14 mouse cellular contexts compared by ENCODE assay signal in genomic region chr19:43598741-43599660, GRCm38 (mm10). TPM values are rescaled to one million over a fixed set of nuclear protein-coding genes. Genes with fewer than 3 reads are reported as not detected.
A peak's percentile ranks its signal among the peaks of the same experiment; 100 is the strongest.
DNase-seq lines count a peak whose midpoint lies in the region; ATAC-seq lines count a peak whose summit lies in the region.
"Had no signal": no experiment of that assay in that cellular context is flagged by ENCODE, and none has a peak within 500 bp of the region (broad histone marks: within the 10 kb centered on the region; RNA-seq: fewer than 3 reads in every experiment).

No protein-coding gene starts in this region.

- peaks cover 94% of the 10 kb centered on the region for H3K27me3 ChIP-seq in heart, embryonic 11.5 days (ENCODE audit: control insufficient read depth, insufficient read depth, low read length)
- H3K27me3 ChIP-seq in neural tube, embryonic 15.5 days (replicated peaks), result peaks cover 96% of the 10 kb centered on the region
- peaks cover 100% of the 10 kb centered on the region for H3K27me3 ChIP-seq in limb, embryonic 13.5 days
- H3K27me3 ChIP-seq in stomach, embryonic 16.5 days (ENCODE audit: control insufficient read depth, insufficient read depth, low read length), result peaks cover 89% of the 10 kb centered on the region

- peak overlapping the region; percentile 25; the same call in 1 of the 2 replicates for H3K4me2 ChIP-seq in heart, embryonic 11.5 days
- no peak overlapping the region for H3K4me2 ChIP-seq in neural tube, embryonic 15.5 days
- H3K4me2 ChIP-seq in limb, embryonic 13.5 days (replicated peaks), result 0 out of 2 replicates have a peak overlapping the region, but pooled peaks have one; percentile 23
- peak overlapping the region; percentile 22; the same call in 1 of the 2 replicates for H3K4me2 ChIP-seq in stomach, embryonic 16.5 days (ENCODE audit: low read depth, low read length)

- no peak for DNase-seq in heart, postnatal 14 days
- peak; percentile 55 for DNase-seq in neural tube, embryonic 10.5 days (ENCODE audit: extremely low spot score, low spot score)
- no peak for DNase-seq in right cerebral cortex, postnatal 4 days
- DNase-seq in thymus, postnatal 0 days (ENCODE audit: low spot score), result no peak
- DNase-seq: adrenal gland, adult 8-10 months; gastrocnemius, postnatal 10 days; lung, postnatal 14 days had no signal

- H3K9ac ChIP-seq in heart, embryonic 11.5 days (ENCODE audit: low read depth, low read length), result no peak overlapping the region
- H3K9ac ChIP-seq in neural tube, embryonic 15.5 days (replicated peaks), result no peak overlapping the region
- no peak overlapping the region for H3K9ac ChIP-seq in limb, embryonic 13.5 days
- no peak overlapping the region for H3K9ac ChIP-seq in stomach, embryonic 16.5 days (ENCODE audit: low read length)

- H3K4me1 ChIP-seq in heart, embryonic 11.5 days (ENCODE audit: control insufficient read depth, insufficient read depth, low read length), result peaks cover 3% of the 10 kb centered on the region; the same call in 1 of the 2 replicates
- peaks cover 11% of the 10 kb centered on the region; the same call in 1 of the 2 replicates for H3K4me1 ChIP-seq in neural tube, embryonic 15.5 days
- peaks cover 14% of the 10 kb centered on the region for H3K4me1 ChIP-seq in limb, embryonic 13.5 days
- no peaks in the 10 kb centered on the region for H3K4me1 ChIP-seq in stomach, embryonic 16.5 days (ENCODE audit: control insufficient read depth, insufficient read depth, low read length)

- H3K4me3 ChIP-seq in heart, embryonic 11.5 days (ENCODE audit: low read depth, low read length), result no peak overlapping the region
- H3K4me3 ChIP-seq in neural tube, embryonic 15.5 days (replicated peaks), result no peak overlapping the region
- H3K4me3 ChIP-seq in limb, embryonic 13.5 days, result no peak overlapping the region
- no peak overlapping the region for H3K4me3 ChIP-seq in stomach, embryonic 16.5 days (replicated peaks; ENCODE audit: low read length)

- no peaks in the 10 kb centered on the region for H3K9me3 ChIP-seq in heart, embryonic 11.5 days (replicated peaks; ENCODE audit: control insufficient read depth, low read length)
- H3K9me3 ChIP-seq in neural tube, embryonic 15.5 days (replicated peaks), result no peaks in the 10 kb centered on the region
- 0 out of 2 replicates have a peak, but pooled peaks cover 3% of the 10 kb centered on the region for H3K9me3 ChIP-seq in limb, embryonic 13.5 days
- no peaks in the 10 kb centered on the region for H3K9me3 ChIP-seq in stomach, embryonic 16.5 days (replicated peaks; ENCODE audit: control insufficient read depth, low read length)

- no peak for ATAC-seq in heart, embryonic 11.5 days (replicated peaks; ENCODE audit: insufficient number of reproducible peaks, low FRiP score, low TSS enrichment)
- ATAC-seq in neural tube, embryonic 15.5 days (ENCODE audit: low FRiP score), result no peak
- ATAC-seq in limb, embryonic 13.5 days (ENCODE audit: low FRiP score, low read depth), result no peak
- ATAC-seq in stomach, embryonic 16.5 days (ENCODE audit: insufficient read depth, low FRiP score), result no peak
- ATAC-seq: forebrain, embryonic 14.5 days had no signal

- H3K27ac ChIP-seq in heart, embryonic 11.5 days (ENCODE audit: low read depth, low read length), result no peak overlapping the region
- H3K27ac ChIP-seq in neural tube, embryonic 15.5 days (replicated peaks), result no peak overlapping the region
- H3K27ac ChIP-seq in limb, embryonic 13.5 days, result no peak overlapping the region
- no peak overlapping the region; the same call in 1 of the 2 replicates for H3K27ac ChIP-seq in stomach, embryonic 16.5 days (ENCODE audit: low read length)

- H3K36me3 ChIP-seq in heart, embryonic 11.5 days (ENCODE audit: control insufficient read depth, insufficient read depth, low read length), result no peaks in the 10 kb centered on the region
- H3K36me3 ChIP-seq in neural tube, embryonic 15.5 days, result no peaks in the 10 kb centered on the region
- no peaks in the 10 kb centered on the region for H3K36me3 ChIP-seq in limb, embryonic 13.5 days
- no peaks in the 10 kb centered on the region for H3K36me3 ChIP-seq in stomach, embryonic 16.5 days (ENCODE audit: control insufficient read depth, insufficient read depth, low read length)

- WGBS in heart, embryonic 11.5 days (ENCODE audit: insufficient replicate concordance), result 3% methylated on average over 22 of the region's 25 CpGs
- 3% methylated on average over 24 of the region's 25 CpGs for whole genome bisulfite sequencing in neural tube, embryonic 15.5 days
- WGBS in limb, embryonic 13.5 days, result 2% methylated on average over 24 of the region's 25 CpGs
- WGBS in stomach, embryonic 16.5 days, result 7% methylated on average over 24 of the region's 25 CpGs

- intact Hi-C loops in heart, postnatal 14 days (cut with DNase I), result no loop called here

RNA-seq across cellular contexts. Expression of gene Nkx2-3, which starts 13.1 kb away (rescaled TPM):
- polyA plus RNA-seq in heart, embryonic 11.5 days (2014; fragmentation: Nextera tagmentation; extraction: Ambion mirVana), result not detected in 2 replicates
- total RNA-seq in heart, postnatal 14 days (2021), result not detected
- polyA plus RNA-seq in neural tube, embryonic 15.5 days (2015; fragmentation: Nextera tagmentation; extraction: Ambion mirVana), result 5.5 TPM in 1 of 2 replicates, not detected in the other
- polyA plus RNA-seq in limb, embryonic 13.5 days (2015; fragmentation: Nextera tagmentation; extraction: Ambion mirVana), result not detected in 2 replicates
- 7.2 and 11.1 TPM in 2 replicates for polyA plus RNA-seq in stomach, embryonic 16.5 days (2015; fragmentation: Nextera tagmentation; extraction: Ambion mirVana)
- not detected in 2 replicates for polyA plus RNA-seq in thymus, postnatal 0 days (2015; fragmentation: Nextera tagmentation; extraction: Ambion mirVana)
- total RNA-seq: adrenal gland, adult 8-10 months; gastrocnemius, postnatal 10 days; left cerebral cortex, postnatal 10 days had no signal
- polyA plus RNA-seq: cortical plate, adult 2 months had no signal
